Mouse (Mus musculus) lung, embryonic 16.5 days (tissue): Measurements from ENCODE around the gene Atp13a1. TPM values are rescaled to one million over a fixed set of nuclear protein-coding genes. Genes with fewer than 3 reads are reported as not detected.

Experiments
- ATAC-seq: fragments of 200-750 bp; cut with Nextera tagmentation; 2 replicates; pipeline ENCODE4 v1.8.0; 2017; ENCODE audit warnings: low read depth, mild to moderate bottlenecking, moderate library complexity
- H3K27ac ChIP-seq: fragments of 300-500 bp; sonication (generic); 2 replicates; pipeline ENCODE4 v1.5.1; 2014; ENCODE audit warnings: mild to moderate bottlenecking, control low read depth, low read length
- H3K27me3 ChIP-seq: fragments of 300-500 bp; sonication (generic); 2 replicates; pipeline ENCODE4 v1.6.1; 2014; ENCODE audit warnings: low read depth, low read length, mixed read lengths; ENCODE audit not compliant: control insufficient read depth, insufficient read depth
- H3K36me3 ChIP-seq: fragments of 300-500 bp; sonication (generic); 2 replicates; pipeline ENCODE4 v1.6.1; 2014; ENCODE audit warnings: low read length; ENCODE audit not compliant: control insufficient read depth, insufficient read depth
- H3K4me1 ChIP-seq: fragments of 300-500 bp; sonication (generic); replicated peaks from 2 replicates; pipeline ENCODE4 v1.6.1; 2014; ENCODE audit warnings: low read length, mixed read lengths; ENCODE audit not compliant: control insufficient read depth, insufficient read depth
- H3K4me2 ChIP-seq: fragments of 300-500 bp; sonication (generic); 2 replicates; pipeline ENCODE4 v1.6.1; 2014; ENCODE audit warnings: low read depth, low read length, control low read depth
- H3K4me3 ChIP-seq: fragments of 300-500 bp; sonication (generic); 2 replicates; pipeline ENCODE4 v1.5.1; 2014; ENCODE audit warnings: mild to moderate bottlenecking, low read length, control low read depth
- H3K9ac ChIP-seq: fragments of 300-500 bp; sonication (generic); 2 replicates; pipeline ENCODE4 v1.6.1; 2014; ENCODE audit warnings: low read length, control low read depth
- H3K9me3 ChIP-seq: fragments of 300-500 bp; sonication (generic); 2 replicates; pipeline ENCODE4 v1.6.1; 2016; ENCODE audit warnings: low read length; ENCODE audit not compliant: control insufficient read depth
- WGBS: fragments of 180-500 bp; shearing (Covaris S2); extraction: QIAGEN DNeasy Blood & Tissue Kit; methylation state at CpG from one replicate; pipeline ENCODE4 v1.1.7; 2014; 5-methylcytosine and 5-hydroxymethylcytosine counted together
- polyA plus RNA-seq: library from polyadenylated mRNA; unstranded; fragments of >200 nt; fragmentation: Nextera tagmentation; extraction: Ambion mirVana; gene quantifications from 2 replicates; pipeline ENCODE4 v1.2.1, GENCODE M21; 2015

Atp13a1 gene
- polyA plus RNA-seq, 1 experiment from 2014 or later: 45.8 TPM

DNA sequence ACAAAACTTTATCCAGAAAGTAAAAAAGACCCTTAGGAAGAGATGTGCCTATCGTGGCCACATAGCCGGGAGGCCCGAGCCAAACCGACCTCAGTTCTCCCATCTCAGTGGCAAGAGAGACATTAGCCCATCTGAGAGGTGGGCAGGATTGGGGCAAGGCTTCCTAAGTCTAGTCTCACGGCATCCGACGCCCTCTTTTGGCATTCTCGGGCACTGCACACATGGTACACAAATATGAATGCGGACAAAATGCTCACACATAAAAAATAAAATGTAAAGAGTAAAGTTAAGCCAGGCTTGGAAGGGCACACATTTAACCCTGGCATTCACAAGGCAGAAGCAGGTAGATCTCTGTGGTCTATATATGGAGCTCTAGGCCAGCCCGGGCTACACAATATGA lies 62.9 kb downstream of the Atp13a1 start:
- H3K4me2 ChIP-seq: no peak overlapping the region
- no peaks in the 10 kb centered on the region for H3K27me3 ChIP-seq
- H3K4me3 ChIP-seq: no peak overlapping the region
- ATAC-seq: no peak
- H3K9me3 ChIP-seq: no peaks in the 10 kb centered on the region
- H3K36me3 ChIP-seq: no peaks in the 10 kb centered on the region
- H3K27ac ChIP-seq: no peak overlapping the region
- 92% methylated on average over 10 of the region's 10 CpGs for WGBS
- no peak overlapping the region for H3K9ac ChIP-seq
- H3K4me1 ChIP-seq: no peaks in the 10 kb centered on the region; the same call in 1 of the 2 replicates

Other genes starting within 250 kb of the Atp13a1 start
- 22.1 and 24.3 TPM in 2 replicates for gene Zfp868, start 165.6 kb upstream of the Atp13a1 start, polyA plus RNA-seq
- gene Zfp964, start 136.7 kb upstream of the Atp13a1 start, polyA plus RNA-seq: 1.5 and 2.3 TPM in 2 replicates
- 27.7 and 28.2 TPM in 2 replicates for gene Zfp869, start 80.4 kb upstream of the Atp13a1 start, polyA plus RNA-seq
- gene Zfp963, start 41.2 kb upstream of the Atp13a1 start, polyA plus RNA-seq: 8.4 TPM in 2 replicates
- gene Gm20422, start 16.3 kb upstream of the Atp13a1 start, polyA plus RNA-seq: 0.85 and 1.2 TPM in 2 replicates
- gene Zfp866, start within 50 bp of the Atp13a1 start, polyA plus RNA-seq: 26.7 and 27.9 TPM in 2 replicates
- gene Gmip, start 17.5 kb downstream of the Atp13a1 start, polyA plus RNA-seq: 7.1 and 7.9 TPM in 2 replicates
- gene Lpar2, start 31.3 kb downstream of the Atp13a1 start, polyA plus RNA-seq: 0.45 and 0.48 TPM in 2 replicates
- 13.4 and 17.1 TPM in 2 replicates for gene Pbx4, start 41.3 kb downstream of the Atp13a1 start, polyA plus RNA-seq
- gene Cilp2, start 96.5 kb downstream of the Atp13a1 start, polyA plus RNA-seq: 0.26 and 0.30 TPM in 2 replicates
- 2.0 and 2.7 TPM in 2 replicates for gene Tssk6, start 111.0 kb downstream of the Atp13a1 start, polyA plus RNA-seq
- 176 and 179 TPM in 2 replicates for gene Ndufa13, start 111.4 kb downstream of the Atp13a1 start, polyA plus RNA-seq
- 4.0 and 4.1 TPM in 2 replicates for gene Yjefn3, start 111.5 kb downstream of the Atp13a1 start, polyA plus RNA-seq
- gene Gatad2a, start 205.2 kb downstream of the Atp13a1 start, polyA plus RNA-seq: 41.6 and 42.1 TPM in 2 replicates